24 mouse cellular contexts compared by ENCODE assay signal in the genomic region with DNA sequence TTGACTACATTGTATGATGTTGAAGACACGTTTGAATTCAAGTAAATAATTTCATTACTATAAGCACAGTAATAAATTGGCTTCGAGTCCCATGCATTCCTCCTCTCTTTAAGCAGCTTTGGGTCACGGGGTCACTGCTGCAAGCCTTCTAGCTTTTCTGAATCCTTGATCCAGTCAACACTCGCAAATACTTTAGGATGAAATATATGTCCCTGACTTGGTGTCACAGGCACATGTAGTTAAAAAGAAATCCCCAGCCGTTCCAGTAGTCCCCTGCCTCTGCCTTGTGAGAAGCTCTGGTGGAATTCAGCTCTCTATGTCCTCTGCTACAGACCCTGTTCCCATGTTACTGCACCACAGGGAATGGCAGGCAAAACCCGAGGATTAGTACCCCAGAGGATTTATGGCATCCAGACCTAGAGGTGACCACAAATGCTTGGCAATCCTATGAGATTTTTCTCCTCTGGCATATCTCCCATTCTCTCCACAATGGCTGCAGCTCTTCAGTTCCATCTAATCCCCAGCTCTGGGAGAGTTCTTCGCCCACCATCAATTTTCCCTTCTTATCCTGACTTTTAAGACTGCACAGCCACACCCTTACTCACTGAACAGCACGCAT.
A peak's percentile ranks its signal among the peaks of the same experiment; 100 is the strongest.
DNase-seq lines count a peak whose midpoint lies in the region; ATAC-seq and TF ChIP-seq lines count a peak whose summit lies in the region.
"Had no signal": no experiment of that assay in that cellular context is flagged by ENCODE, and none has a peak within 500 bp of the region (broad histone marks: within the 10 kb centered on the region; RNA-seq: fewer than 3 reads in every experiment).

No protein-coding gene starts in this region.

- 47% methylated on average over 8 of the region's 8 CpGs for WGBS in kidney, postnatal 0 days
- WGBS in lung, embryonic 15.5 days: 40% methylated on average over 8 of the region's 8 CpGs

- H3K36me3 ChIP-seq in kidney, postnatal 0 days (ENCODE audit: insufficient read depth, low read length): no peaks in the 10 kb centered on the region
- no peaks in the 10 kb centered on the region for H3K36me3 ChIP-seq in lung, embryonic 15.5 days
- H3K36me3 ChIP-seq: embryonic facial prominence, embryonic 10.5 days; forebrain, embryonic 10.5 days; G1E; heart, embryonic 12.5 days; hindbrain, embryonic 12.5 days had no signal

- peak; percentile 70 for DNase-seq in kidney, postnatal 0 days (ENCODE audit: low spot score)
- no peak for DNase-seq in kidney, postnatal 25 days
- DNase-seq in lung, postnatal 14 days: no peak
- peak; percentile 61 for DNase-seq in Muller cell, postnatal 12 days (ENCODE audit: inconsistent ontology term)
- DNase-seq in fibroblast of lung, adult 2 months (ENCODE audit: low read depth): peak; percentile 5
- DNase-seq in heart, postnatal 25 days (ENCODE audit: low spot score): no peak
- no peak for DNase-seq in layer of hippocampus, adult 8-10 months (ENCODE audit: low spot score in 2 of 2)
- DNase-seq: adrenal gland, postnatal 14 days; B cell, adult 2 months; cerebellum, adult 11-12 months; cerebellum, adult 9-10 months; cerebellum, postnatal 25 days; gastrocnemius, adult 2 months; gastrocnemius, postnatal 25 days; heart, postnatal 4 days had no signal

- H3K4me3 ChIP-seq in kidney, postnatal 0 days (replicated peaks; ENCODE audit: low read depth, low read length): no peak overlapping the region
- no peak overlapping the region for H3K4me3 ChIP-seq in lung, embryonic 15.5 days
- H3K4me3 ChIP-seq: embryonic facial prominence, embryonic 10.5 days; forebrain, embryonic 10.5 days; gastrocnemius, adult 2 months; heart, embryonic 12.5 days; hindbrain, embryonic 12.5 days had no signal

- H3K27me3 ChIP-seq in kidney, postnatal 0 days (ENCODE audit: insufficient read depth, low read length): no peaks in the 10 kb centered on the region
- H3K27me3 ChIP-seq in lung, embryonic 15.5 days: no peaks in the 10 kb centered on the region
- H3K27me3 ChIP-seq: heart, embryonic 12.5 days; hindbrain, embryonic 12.5 days had no signal

- no peaks in the 10 kb centered on the region for H3K9me3 ChIP-seq in kidney, postnatal 0 days (replicated peaks; ENCODE audit: low read length)
- H3K9me3 ChIP-seq in lung, embryonic 15.5 days: no peaks in the 10 kb centered on the region
- H3K9me3 ChIP-seq: G1E; heart, embryonic 12.5 days had no signal

- no peak overlapping the region for H3K4me2 ChIP-seq in kidney, postnatal 0 days (ENCODE audit: low read length)
- H3K4me2 ChIP-seq in lung, embryonic 15.5 days: no peak overlapping the region
- H3K4me2 ChIP-seq: heart, embryonic 12.5 days; hindbrain, embryonic 12.5 days had no signal

- H3K4me1 ChIP-seq in kidney, postnatal 0 days (replicated peaks; ENCODE audit: insufficient read depth, low read length): no peaks in the 10 kb centered on the region
- H3K4me1 ChIP-seq in lung, embryonic 15.5 days: peaks cover 19% of the 10 kb centered on the region; the same call in 1 of the 2 replicates
- H3K4me1 ChIP-seq: heart, embryonic 12.5 days; hindbrain, embryonic 12.5 days had no signal

- intact Hi-C loops in heart, postnatal 25 days (cut with DNase I): no loop called here

- no peak overlapping the region for H3K27ac ChIP-seq in kidney, postnatal 0 days
- H3K27ac ChIP-seq in lung, embryonic 15.5 days: peak overlapping the region; percentile 63; the same call in 1 of the 2 replicates
- H3K27ac ChIP-seq: embryonic facial prominence, embryonic 10.5 days; forebrain, embryonic 10.5 days; gastrocnemius, adult 2 months; hindbrain, embryonic 12.5 days had no signal

- TF ChIP-seq CTCF in kidney, postnatal 0 days (IDR thresholded peaks at IDR 0.05; ENCODE audit: low read depth): no peak

- H3K9ac ChIP-seq in kidney, postnatal 0 days (ENCODE audit: low read depth, low read length): no peak overlapping the region
- no peak overlapping the region for H3K9ac ChIP-seq in lung, embryonic 15.5 days
- H3K9ac ChIP-seq: heart, embryonic 12.5 days; hindbrain, embryonic 12.5 days had no signal

- no peak for ATAC-seq in kidney, postnatal 0 days (replicated peaks; ENCODE audit: low FRiP score, low read depth)
- ATAC-seq in lung, embryonic 15.5 days (ENCODE audit: borderline replicate concordance, extremely low read depth, low FRiP score, low TSS enrichment): peak; percentile 64; the same call in 1 of the 2 replicates
- ATAC-seq: activated CD4-positive, CD25-positive, alpha-beta regulatory T cell, adult 4 months; CD4-positive, CD25-positive, alpha-beta regulatory T cell, adult 4 months; forebrain, embryonic 14.5 days had no signal

Comparison
In these comparisons a context has a peak if more than half of its experiments do, and no peak if none do; other contexts are left out.
1. DNase-seq: peak in kidney, postnatal 0 days (single experiment), Muller cell, postnatal 12 days (single experiment) and fibroblast of lung, adult 2 months (single experiment); none in kidney, postnatal 25 days (0 of 2), lung, postnatal 14 days (single experiment), heart, postnatal 25 days (single experiment) and layer of hippocampus, adult 8-10 months (0 of 2).